Mouse (Mus musculus): ENCODE measurements around the gene D630045J12Rik. TPM values are rescaled to one million over a fixed set of nuclear protein-coding genes. Genes with fewer than 3 reads are reported as not detected.
A peak's percentile ranks its signal among the peaks of the same experiment; 100 is the strongest.

D630045J12Rik gene
- polyA plus RNA-seq, 1 experiment from 2014 or later: 12.6 TPM

- ATAC-seq (ENCODE audit: low FRiP score): no peak
- Histone ChIP-seq H3K27me3 (replicated peaks) (no peaks in the 10 kb centered on the region), H3K9ac (replicated peaks) (no peak overlapping the region), H3K27ac (replicated peaks) (no peak overlapping the region), H3K36me3 (no peaks in the 10 kb centered on the region), H3K4me3 (replicated peaks) (no peak overlapping the region), H3K9me3 (replicated peaks) (no peaks in the 10 kb centered on the region), H3K4me1 (peaks cover 40% of the 10 kb centered on the region), H3K4me2 (no peak overlapping the region)
- 87% methylated on average over 6 of the region's 6 CpGs for WGBS
Measured at GRCm38 (mm10) chr6:38205375-38205774, 48.4 kb downstream of the D630045J12Rik start.

DNA sequence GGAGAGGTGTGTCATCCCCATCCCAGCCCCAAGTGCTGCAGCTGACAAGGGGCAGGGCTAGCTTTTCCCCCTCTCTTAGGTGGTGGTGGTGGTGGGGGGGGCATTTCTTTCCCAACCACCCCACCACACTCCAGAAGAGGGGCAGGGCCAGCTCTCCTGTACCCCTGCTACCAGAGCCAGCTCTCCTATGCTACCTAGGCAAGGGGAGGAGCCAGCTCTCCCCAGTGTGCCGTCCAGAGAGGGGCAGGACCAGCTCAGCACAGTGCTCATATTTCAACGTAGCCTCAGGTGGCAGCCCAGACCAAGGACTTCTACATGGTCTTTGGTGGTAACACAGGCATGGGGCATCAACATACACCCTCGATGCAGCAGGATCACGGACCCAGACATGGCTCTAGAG, 50.0 kb downstream of the D630045J12Rik start:
- H3K9ac ChIP-seq (replicated peaks): no peak overlapping the region

DNA sequence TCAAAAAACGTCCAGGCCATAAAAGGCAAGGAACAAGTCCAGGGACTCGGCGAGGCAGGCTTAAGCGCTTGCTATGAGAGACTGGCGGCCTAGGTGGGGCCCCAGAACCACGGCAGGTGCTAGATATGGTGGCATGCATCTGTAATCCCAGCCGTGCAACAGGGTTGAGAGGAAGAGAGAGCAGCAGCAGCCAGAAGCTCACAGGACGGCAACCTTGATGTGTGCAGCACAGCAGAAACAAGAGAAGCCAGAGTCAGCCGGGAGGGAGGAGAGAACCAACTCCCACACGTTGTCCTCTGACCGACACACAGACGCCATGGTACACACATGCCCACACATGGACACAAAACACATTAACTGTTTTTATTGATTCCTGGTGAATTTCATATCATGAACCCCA, 51.0 kb downstream of the D630045J12Rik start:
- Histone ChIP-seq H3K4me3 (replicated peaks) (no peak overlapping the region), H3K36me3 (no peaks in the 10 kb centered on the region), H3K9ac (replicated peaks) (no peak overlapping the region), H3K27me3 (replicated peaks) (no peaks in the 10 kb centered on the region), H3K4me2 (no peak overlapping the region), H3K9me3 (replicated peaks) (no peaks in the 10 kb centered on the region), H3K27ac (replicated peaks) (no peak overlapping the region), H3K4me1 (peaks cover 42% of the 10 kb centered on the region)
- ATAC-seq (ENCODE audit: low FRiP score): no peak
- WGBS: 83% methylated on average over 12 of the region's 12 CpGs

More for the DNA sequence above, 50.0 kb downstream of the D630045J12Rik start:
- no peak overlapping the region for H3K27ac ChIP-seq (replicated peaks)
- WGBS: 74% methylated on average over 4 of the region's 4 CpGs
- H3K4me1 ChIP-seq: peaks cover 44% of the 10 kb centered on the region
- no peaks in the 10 kb centered on the region for H3K36me3 ChIP-seq
- H3K27me3 ChIP-seq (replicated peaks): no peaks in the 10 kb centered on the region
- no peaks in the 10 kb centered on the region for H3K9me3 ChIP-seq (replicated peaks)
- H3K4me3 ChIP-seq (replicated peaks): no peak overlapping the region
- ATAC-seq (ENCODE audit: low FRiP score): 0 out of 2 replicates have a peak, but pooled peaks have one; percentile 8
- no peak overlapping the region for H3K4me2 ChIP-seq

- Histone ChIP-seq H3K4me3 (replicated peaks) (no peak overlapping the region), H3K4me1 (peaks cover 30% of the 10 kb centered on the region), H3K27me3 (replicated peaks) (no peaks in the 10 kb centered on the region), H3K36me3 (peaks cover 3% of the 10 kb centered on the region), H3K4me2 (no peak overlapping the region), H3K9me3 (replicated peaks) (no peaks in the 10 kb centered on the region), H3K9ac (replicated peaks) (no peak overlapping the region), H3K27ac (replicated peaks) (no peak overlapping the region)
- no peak for ATAC-seq (ENCODE audit: low FRiP score)
- 77% methylated on average over 5 of the region's 5 CpGs for WGBS
Measured at GRCm38 (mm10) chr6:38201495-38201894, 52.3 kb downstream of the D630045J12Rik start.

GRCm38 (mm10) chr6:38199599-38199998, 54.2 kb downstream of the D630045J12Rik start:
- WGBS: 91% methylated on average over 6 of the region's 6 CpGs

GRCm38 (mm10) chr6:38198727-38199126, 55.1 kb downstream of the D630045J12Rik start:
- H3K36me3 ChIP-seq: peaks cover 29% of the 10 kb centered on the region
- H3K27ac ChIP-seq (replicated peaks): peak overlapping the region; percentile 34; the same call in 1 of the 2 replicates
- H3K9ac ChIP-seq (replicated peaks): no peak overlapping the region
- H3K9me3 ChIP-seq (replicated peaks): no peaks in the 10 kb centered on the region
- peaks cover 8% of the 10 kb centered on the region; the same call in 1 of the 2 replicates for H3K4me1 ChIP-seq
- no peak overlapping the region for H3K4me3 ChIP-seq (replicated peaks)
- no peak for ATAC-seq (ENCODE audit: low FRiP score)
- no peak overlapping the region for H3K4me2 ChIP-seq
- 32% methylated on average over 1 of the region's 1 CpGs for WGBS
- H3K27me3 ChIP-seq (replicated peaks): no peaks in the 10 kb centered on the region

More at GRCm38 (mm10) chr6:38199599-38199998, 54.2 kb downstream of the D630045J12Rik start:
- Histone ChIP-seq H3K27ac (replicated peaks) (no peak overlapping the region), H3K9ac (replicated peaks) (no peak overlapping the region), H3K4me3 (replicated peaks) (no peak overlapping the region), H3K4me2 (no peak overlapping the region), H3K4me1 (peaks cover 13% of the 10 kb centered on the region; the same call in 1 of the 2 replicates), H3K27me3 (replicated peaks) (no peaks in the 10 kb centered on the region), H3K36me3 (peaks cover 22% of the 10 kb centered on the region), H3K9me3 (replicated peaks) (no peaks in the 10 kb centered on the region)
- ATAC-seq (ENCODE audit: low FRiP score): no peak

DNA sequence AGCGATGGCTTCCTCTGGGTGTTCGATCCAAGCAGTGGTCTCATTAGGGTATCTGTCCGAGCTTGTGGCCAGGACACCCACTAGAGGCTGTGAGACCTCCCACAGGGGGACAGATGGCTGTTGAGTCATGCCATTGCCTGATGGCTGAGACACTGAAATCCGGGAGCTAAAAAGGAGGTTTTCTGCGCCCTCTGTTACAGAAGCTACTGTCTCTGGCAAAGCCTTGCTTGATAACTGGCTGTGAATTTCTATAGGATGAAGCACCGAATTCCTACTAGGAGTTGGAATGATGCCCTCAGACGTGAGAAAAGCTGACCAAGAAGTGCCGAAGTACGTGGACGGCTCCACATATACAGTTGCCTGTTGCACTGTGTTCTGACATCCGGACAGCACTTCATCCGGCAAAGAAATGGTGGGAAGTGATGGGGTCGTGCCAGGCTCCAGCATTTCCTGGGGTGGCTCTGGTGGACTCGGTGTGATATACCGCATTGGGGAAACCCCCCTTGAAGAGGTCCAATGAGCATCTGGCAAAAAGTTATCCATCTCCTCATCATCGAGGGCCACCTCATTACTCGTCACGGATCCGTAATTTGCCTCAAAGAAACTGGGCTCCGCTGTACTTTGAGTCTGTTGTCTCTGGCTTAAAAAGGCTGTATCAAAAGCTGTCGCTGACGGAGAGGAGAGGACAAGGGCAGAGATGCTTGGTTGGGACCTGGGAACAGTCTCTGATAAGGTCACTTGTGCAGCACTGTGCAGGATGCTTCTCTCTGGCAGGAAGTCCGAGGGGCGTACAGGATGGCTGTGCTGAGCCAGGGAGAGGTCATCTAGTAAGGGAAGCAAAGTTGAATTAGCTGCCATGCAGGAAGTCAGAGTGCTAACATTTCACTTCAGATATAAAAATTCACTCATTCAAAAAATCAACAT, 57.3 kb downstream of the D630045J12Rik start:
- Histone ChIP-seq H3K4me3 (replicated peaks) (no peak overlapping the region), H3K36me3 (peaks cover 43% of the 10 kb centered on the region), H3K9me3 (replicated peaks) (no peaks in the 10 kb centered on the region), H3K27ac (replicated peaks) (no peak overlapping the region), H3K27me3 (replicated peaks) (no peaks in the 10 kb centered on the region), H3K9ac (replicated peaks) (no peak overlapping the region), H3K4me1 (peaks cover 5% of the 10 kb centered on the region; the same call in 1 of the 2 replicates), H3K4me2 (no peak overlapping the region)
- ATAC-seq (ENCODE audit: low FRiP score): no peak
- 95% methylated on average over 24 of the region's 24 CpGs for WGBS

- Histone ChIP-seq H3K27ac (replicated peaks) (no peak overlapping the region), H3K27me3 (replicated peaks) (no peaks in the 10 kb centered on the region), H3K4me2 (no peak overlapping the region), H3K36me3 (peaks cover 43% of the 10 kb centered on the region), H3K9ac (replicated peaks) (no peak overlapping the region), H3K9me3 (replicated peaks) (no peaks in the 10 kb centered on the region), H3K4me1 (peaks cover 5% of the 10 kb centered on the region; the same call in 1 of the 2 replicates), H3K4me3 (replicated peaks) (no peak overlapping the region)
- ATAC-seq (ENCODE audit: low FRiP score): no peak
- 84% methylated on average over 10 of the region's 10 CpGs for WGBS
Measured at GRCm38 (mm10) chr6:38195306-38195705, 58.5 kb downstream of the D630045J12Rik start.

DNA sequence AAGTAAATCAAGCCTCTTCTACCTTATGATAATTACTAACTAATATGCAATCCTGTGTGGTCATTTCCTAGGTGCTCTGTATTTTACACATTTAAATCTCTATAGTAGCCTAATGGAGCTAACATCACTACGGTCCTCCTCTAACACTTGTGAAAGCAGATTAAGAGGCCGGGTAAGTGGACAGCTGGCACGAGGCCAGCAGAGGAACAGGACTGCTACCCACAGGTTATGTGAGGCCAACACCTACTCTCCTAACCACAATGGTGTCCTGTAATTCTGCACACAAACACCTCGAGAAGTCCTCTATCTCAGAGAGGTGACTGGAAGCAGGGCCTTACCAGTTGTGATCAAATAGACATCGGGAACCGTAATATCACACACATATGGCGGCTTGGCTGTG, 59.8 kb downstream of the D630045J12Rik start:
- ATAC-seq (ENCODE audit: low FRiP score): no peak
- Histone ChIP-seq H3K4me2 (no peak overlapping the region), H3K36me3 (peaks cover 50% of the 10 kb centered on the region), H3K4me1 (peaks cover 4% of the 10 kb centered on the region; the same call in 1 of the 2 replicates), H3K9ac (replicated peaks) (no peak overlapping the region), H3K27ac (replicated peaks) (no peak overlapping the region), H3K27me3 (replicated peaks) (no peaks in the 10 kb centered on the region), H3K9me3 (replicated peaks) (no peaks in the 10 kb centered on the region), H3K4me3 (replicated peaks) (no peak overlapping the region)
- 87% methylated on average over 7 of the region's 7 CpGs for WGBS

- Histone ChIP-seq H3K4me3 (replicated peaks) (no peak overlapping the region), H3K9me3 (replicated peaks) (no peaks in the 10 kb centered on the region), H3K27ac (replicated peaks) (no peak overlapping the region), H3K9ac (replicated peaks) (no peak overlapping the region), H3K27me3 (replicated peaks) (no peaks in the 10 kb centered on the region), H3K4me2 (no peak overlapping the region), H3K4me1 (no peaks in the 10 kb centered on the region), H3K36me3 (peaks cover 58% of the 10 kb centered on the region)
- WGBS: 97% methylated on average over 7 of the region's 7 CpGs
- no peak for ATAC-seq (ENCODE audit: low FRiP score)
Measured at GRCm38 (mm10) chr6:38192952-38193351, 60.9 kb downstream of the D630045J12Rik start.

DNA sequence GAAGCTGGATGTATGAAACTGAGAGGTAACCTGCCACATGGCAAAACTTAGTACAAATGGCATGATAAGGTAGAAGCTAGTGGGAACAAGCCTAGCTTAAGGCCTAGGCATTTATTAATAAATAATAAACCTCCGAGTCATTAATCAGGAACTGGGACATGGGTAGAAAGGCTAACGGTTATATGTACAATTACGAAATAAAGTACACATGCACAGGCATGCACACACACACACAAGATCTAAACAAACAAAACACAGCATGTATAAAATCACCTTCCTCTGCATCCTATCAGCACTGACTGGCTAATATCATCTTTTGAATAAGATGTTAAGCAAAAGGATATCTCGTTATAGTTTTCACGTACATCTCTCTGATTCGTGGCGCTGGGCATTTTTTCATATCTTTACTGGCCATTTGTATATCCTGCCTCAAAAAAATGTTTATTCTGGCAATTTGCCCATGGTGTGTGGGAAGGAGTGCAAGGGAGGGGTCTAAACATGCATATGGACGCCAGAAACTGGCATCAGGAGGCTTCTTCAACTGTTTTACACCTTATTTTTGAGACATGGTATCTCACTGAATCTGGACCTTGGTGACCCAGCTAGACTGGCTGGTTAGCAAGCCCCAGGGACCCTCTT, 67.4 kb downstream of the D630045J12Rik start:
- Histone ChIP-seq H3K4me3 (replicated peaks) (no peak overlapping the region), H3K9ac (replicated peaks) (no peak overlapping the region), H3K27ac (replicated peaks) (no peak overlapping the region), H3K4me1 (no peaks in the 10 kb centered on the region), H3K36me3 (peaks cover 46% of the 10 kb centered on the region), H3K9me3 (replicated peaks) (no peaks in the 10 kb centered on the region), H3K4me2 (no peak overlapping the region), H3K27me3 (replicated peaks) (no peaks in the 10 kb centered on the region)
- ATAC-seq (ENCODE audit: low FRiP score): no peak
- 89% methylated on average over 8 of the region's 8 CpGs for WGBS

Measured in neural tube, embryonic 15.5 days (tissue).